Mouse (Mus musculus): ENCODE data around the gene Hs2st1. TPM values are rescaled to one million over a fixed set of nuclear protein-coding genes. Genes with fewer than 3 reads are reported as not detected.

The Hs2st1 gene
- total RNA-seq, 2 experiments from 2014 or later, result 11.1 to 12.3 TPM

- ATAC-seq (replicated peaks; ENCODE audit: poor library complexity, severe bottlenecking), result no peak
Observed at GRCm38 (mm10) chr3:144515286-144515685, 54.7 kb downstream of the Hs2st1 start.

- ATAC-seq (replicated peaks; ENCODE audit: poor library complexity, severe bottlenecking), result no peak
Observed at GRCm38 (mm10) chr3:144514122-144514505, 55.9 kb downstream of the Hs2st1 start.

GRCm38 (mm10) chr3:144513169-144514121, 56.5 kb downstream of the Hs2st1 start:
- no peak for ATAC-seq (replicated peaks; ENCODE audit: poor library complexity, severe bottlenecking)

- no peak for ATAC-seq (replicated peaks; ENCODE audit: poor library complexity, severe bottlenecking)
Observed at GRCm38 (mm10) chr3:144510724-144511123, 59.3 kb downstream of the Hs2st1 start.

GRCm38 (mm10) chr3:144508342-144508741, 61.6 kb downstream of the Hs2st1 start:
- no peak for ATAC-seq (replicated peaks; ENCODE audit: poor library complexity, severe bottlenecking)

- no peak for ATAC-seq (replicated peaks; ENCODE audit: poor library complexity, severe bottlenecking)
Observed at GRCm38 (mm10) chr3:144507885-144508284, 62.1 kb downstream of the Hs2st1 start.

GRCm38 (mm10) chr3:144506213-144506612, 63.8 kb downstream of the Hs2st1 start:
- no peak for ATAC-seq (replicated peaks; ENCODE audit: poor library complexity, severe bottlenecking)

- no peak for ATAC-seq (replicated peaks; ENCODE audit: poor library complexity, severe bottlenecking)
Observed at GRCm38 (mm10) chr3:144501930-144502329, 68.1 kb downstream of the Hs2st1 start.

- ATAC-seq (replicated peaks; ENCODE audit: poor library complexity, severe bottlenecking), result peak; percentile 91
Observed at GRCm38 (mm10) chr3:144496762-144497161, 73.2 kb downstream of the Hs2st1 start.

- ATAC-seq (replicated peaks; ENCODE audit: poor library complexity, severe bottlenecking), result no peak
Observed at GRCm38 (mm10) chr3:144494838-144495237, 75.1 kb downstream of the Hs2st1 start.

- no peak for ATAC-seq (replicated peaks; ENCODE audit: poor library complexity, severe bottlenecking)
Observed at GRCm38 (mm10) chr3:144488787-144489186, 81.2 kb downstream of the Hs2st1 start.

- no peak for ATAC-seq (replicated peaks; ENCODE audit: poor library complexity, severe bottlenecking)
Observed at GRCm38 (mm10) chr3:144480595-144480994, 89.4 kb downstream of the Hs2st1 start.

GRCm38 (mm10) chr3:144478427-144478794, 91.6 kb downstream of the Hs2st1 start:
- ATAC-seq (replicated peaks; ENCODE audit: poor library complexity, severe bottlenecking), result no peak

- ATAC-seq (replicated peaks; ENCODE audit: poor library complexity, severe bottlenecking), result no peak
Observed at GRCm38 (mm10) chr3:144477707-144478426, 92.1 kb downstream of the Hs2st1 start.

GRCm38 (mm10) chr3:144475891-144476290, 94.1 kb downstream of the Hs2st1 start:
- ATAC-seq (replicated peaks; ENCODE audit: poor library complexity, severe bottlenecking), result no peak

GRCm38 (mm10) chr3:144474726-144475125, 95.3 kb downstream of the Hs2st1 start:
- no peak for ATAC-seq (replicated peaks; ENCODE audit: poor library complexity, severe bottlenecking)

- no peak for ATAC-seq (replicated peaks; ENCODE audit: poor library complexity, severe bottlenecking)
Observed at GRCm38 (mm10) chr3:144471954-144472353, 98.0 kb downstream of the Hs2st1 start.

GRCm38 (mm10) chr3:144470901-144471300, 99.1 kb downstream of the Hs2st1 start:
- ATAC-seq (replicated peaks; ENCODE audit: poor library complexity, severe bottlenecking), result no peak

- ATAC-seq (replicated peaks; ENCODE audit: poor library complexity, severe bottlenecking), result peak; percentile 45; the same call in 1 of the 2 replicates
Observed at GRCm38 (mm10) chr3:144467521-144467920, 102.5 kb downstream of the Hs2st1 start.

- peak; percentile 77 for ATAC-seq (replicated peaks; ENCODE audit: poor library complexity, severe bottlenecking)
Observed at GRCm38 (mm10) chr3:144466108-144466678, 103.8 kb downstream of the Hs2st1 start.

- ATAC-seq (replicated peaks; ENCODE audit: poor library complexity, severe bottlenecking), result no peak
Observed at GRCm38 (mm10) chr3:144462679-144463078, 107.3 kb downstream of the Hs2st1 start.

Data from granulocyte monocyte progenitor cell, adult 5-6 weeks (primary cell).